Mouse (Mus musculus) ES-E14 (cell line): ENCODE results near the gene Tor3a. TPM values are rescaled to one million over a fixed set of nuclear protein-coding genes. Genes with fewer than 3 reads are reported as not detected.

Source experiments
- DNase-seq: peaks from one replicate; pipeline ENCODE4 v3.0.0-alpha.2; 2013; ENCODE audit warnings: low read depth, low spot score
- H3K27ac ChIP-seq: 2 replicates; pipeline ENCODE4 v1.5.1; 2012; ENCODE audit warnings: low read depth, mild to moderate bottlenecking, low read length, moderate library complexity, mixed read lengths; ENCODE audit not compliant: poor library complexity, insufficient read depth, severe bottlenecking
- H3K36me3 ChIP-seq: 2 replicates; pipeline ENCODE4 v1.6.1; 2012; ENCODE audit warnings: mild to moderate bottlenecking, low read length, moderate library complexity, mixed read lengths; ENCODE audit not compliant: control insufficient read depth, poor library complexity, insufficient read depth, severe bottlenecking
- H3K4me1 ChIP-seq, 2 experiments: fragments of 150-350 bp in 1 of 2; sonication (generic) in 1 of 2; 2 replicates each; pipeline ENCODE4 v1.6.1; 2012; ENCODE audit warnings: low read length in 2 of 2, mild to moderate bottlenecking in 1 of 2, mixed read lengths in 1 of 2; ENCODE audit not compliant: control insufficient read depth in 2 of 2, insufficient read depth in 2 of 2, poor library complexity in 1 of 2
- H3K4me3 ChIP-seq, 2 experiments: fragments of 150-350 bp in 1 of 2; sonication (generic) in 1 of 2; 2 replicates each; pipeline ENCODE4 v1.5.1; 2012; ENCODE audit warnings: low read length in 2 of 2, low read depth in 1 of 2, mild to moderate bottlenecking in 1 of 2, mixed read lengths in 1 of 2; ENCODE audit not compliant: insufficient read depth in 1 of 2, poor library complexity in 1 of 2, severe bottlenecking in 1 of 2
- H3K9ac ChIP-seq: 2 replicates; pipeline ENCODE4 v1.6.1; 2012; ENCODE audit warnings: low read depth, mild to moderate bottlenecking, low read length, mixed read lengths; ENCODE audit not compliant: poor library complexity, insufficient read depth, severe bottlenecking
- H3K9me3 ChIP-seq: fragments of 150-350 bp; sonication (generic); 2 replicates; pipeline ENCODE4 v1.6.1; 2012; ENCODE audit warnings: low read depth, mild to moderate bottlenecking, low read length; ENCODE audit not compliant: control insufficient read depth, insufficient read depth
- CHD2 ChIP-seq: IDR thresholded peaks from 2 replicates; pipeline ENCODE4 v1.6.1; 2014; ENCODE audit warnings: mild to moderate bottlenecking, low read depth, low read length, inconsistent platforms
- HCFC1 ChIP-seq: IDR thresholded peaks from 2 replicates; pipeline ENCODE4 v1.6.1; 2012; ENCODE audit warnings: low read length, inconsistent platforms, borderline replicate concordance; ENCODE audit not compliant: insufficient read depth
- MAFK ChIP-seq: IDR thresholded peaks from 2 replicates; pipeline ENCODE4 v1.6.1; 2014; ENCODE audit warnings: mild to moderate bottlenecking, low read depth, low read length, inconsistent platforms; ENCODE audit not compliant: insufficient read depth
- ZC3H11A ChIP-seq: IDR thresholded peaks from 2 replicates; pipeline ENCODE4 v1.6.1; 2012; ENCODE audit warnings: low read depth, mild to moderate bottlenecking, inconsistent platforms, low read length, borderline replicate concordance
- ZNF384 ChIP-seq: IDR thresholded peaks from 2 replicates; pipeline ENCODE4 v1.6.1; 2012; ENCODE audit warnings: low read depth, low read length, inconsistent platforms
- in situ Hi-C, 2 experiments: fragments of 600-800 bp; cut with MboI; formaldehyde crosslinking; loops; one replicate each; pipeline ENCODE4 v1.15.1; 2025; ENCODE audit warnings: low sequenced_read_pairs in 2 of 2, inconsistent platforms in 1 of 2; ENCODE audit not compliant: unreplicated experiment in 2 of 2
- total RNA-seq: library from RNA; depleted of rRNA; stranded (reverse); fragments of 300-350 nt; gene quantifications from 2 replicates; pipeline ENCODE4 v1.2.3, GENCODE M21; 2012; rRNA removed

Gene Tor3a
- 17.2 and 38.2 TPM in 2 replicates for total RNA-seq

DNA sequence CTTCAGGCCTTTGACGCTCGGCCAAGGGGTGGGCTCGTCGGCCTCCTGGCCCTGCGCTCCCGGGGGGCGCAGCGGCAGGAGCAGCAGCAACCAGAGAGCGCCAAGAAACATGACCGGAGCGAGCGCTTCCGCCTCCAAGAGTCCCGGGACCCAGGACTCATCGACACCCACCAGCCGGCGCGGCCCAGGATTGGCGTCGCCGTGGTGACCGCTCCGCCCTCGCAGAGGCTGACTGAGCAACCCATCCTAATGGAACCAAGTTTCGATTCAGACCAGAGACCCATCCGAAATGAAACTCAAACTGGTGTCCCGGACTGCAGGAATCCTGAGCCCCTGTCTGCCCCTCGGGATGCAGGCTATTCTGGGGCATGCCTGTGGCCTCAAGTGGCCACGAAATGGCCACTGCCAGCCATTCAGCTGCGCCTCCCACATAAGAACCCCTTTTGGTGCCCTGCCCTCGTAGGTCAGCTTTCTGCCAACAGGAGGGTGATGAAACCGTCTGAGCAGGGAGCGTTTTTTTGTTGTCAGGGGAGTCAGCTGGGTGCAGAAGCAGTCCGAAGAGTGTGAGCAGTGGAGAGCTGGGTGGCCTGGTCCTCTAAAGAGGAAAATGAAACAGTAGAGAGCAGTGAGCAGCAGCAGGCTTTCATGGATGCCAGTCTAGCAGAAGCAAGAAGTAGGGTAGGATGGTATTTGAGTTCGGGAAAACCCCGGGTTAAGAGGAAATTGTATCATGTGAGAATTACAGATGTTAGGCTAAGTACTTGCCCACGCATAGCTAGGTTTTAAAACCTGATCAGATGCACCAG lies at the start of gene Tor3a:
Gene Tor3a, minus strand, starts transcription at position 162 of the 806 bp plus-strand sequence.
- H3K9ac ChIP-seq: peak within 1 kb of the TSS; percentile 66
- no peak for DNase-seq
- peaks cover 7 to 11% of the 10 kb centered on the region in 2 experiments for H3K4me1 ChIP-seq
- in situ Hi-C loops: no loop called here
- TF ChIP-seq MAFK (no peak), ZC3H11A (no peak), HCFC1 (no peak), ZNF384 (no peak), CHD2 (no peak)
- no peaks in the 10 kb centered on the region for H3K9me3 ChIP-seq
- no peak within 1 kb of the TSS for H3K27ac ChIP-seq
- 0 out of 2 replicates have a peak, but pooled peaks cover 4% of the 10 kb centered on the region for H3K36me3 ChIP-seq
- H3K4me3 ChIP-seq: peak within 1 kb of the TSS; percentile 64 to 71

DNA sequence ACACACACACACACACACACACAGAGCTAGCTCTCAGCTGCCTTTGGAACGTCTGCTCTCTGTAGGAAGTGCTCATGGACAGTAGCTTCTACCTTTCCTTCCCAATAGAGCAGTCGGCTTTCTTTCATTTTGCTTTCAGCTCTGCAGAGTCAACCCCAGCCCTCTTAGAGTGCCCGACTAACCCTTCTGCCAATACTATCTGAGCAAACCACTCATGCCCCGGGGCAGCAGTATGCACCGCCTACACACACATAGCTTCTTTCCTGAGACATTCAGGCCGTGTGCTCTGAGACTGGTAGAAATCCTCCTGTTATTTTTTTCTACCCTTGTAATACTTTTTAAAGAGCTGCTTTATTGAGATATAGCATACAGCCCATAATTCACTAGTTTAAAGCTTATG lies 47.9 kb upstream of the Tor3a start:
- in situ Hi-C loops: no loop called here
- Histone ChIP-seq H3K4me1 (0 out of 4 replicates have a peak, but pooled peaks cover 0 to 3% of the 10 kb centered on the region in 2 experiments), H3K9me3 (no peaks in the 10 kb centered on the region), H3K4me3 (no peak overlapping the region), H3K36me3 (no peaks in the 10 kb centered on the region), H3K9ac (no peak overlapping the region), H3K27ac (no peak overlapping the region)
- DNase-seq: no peak
- TF ChIP-seq CHD2 (no peak), ZNF384 (no peak), MAFK (no peak), ZC3H11A (no peak), HCFC1 (no peak)

DNA sequence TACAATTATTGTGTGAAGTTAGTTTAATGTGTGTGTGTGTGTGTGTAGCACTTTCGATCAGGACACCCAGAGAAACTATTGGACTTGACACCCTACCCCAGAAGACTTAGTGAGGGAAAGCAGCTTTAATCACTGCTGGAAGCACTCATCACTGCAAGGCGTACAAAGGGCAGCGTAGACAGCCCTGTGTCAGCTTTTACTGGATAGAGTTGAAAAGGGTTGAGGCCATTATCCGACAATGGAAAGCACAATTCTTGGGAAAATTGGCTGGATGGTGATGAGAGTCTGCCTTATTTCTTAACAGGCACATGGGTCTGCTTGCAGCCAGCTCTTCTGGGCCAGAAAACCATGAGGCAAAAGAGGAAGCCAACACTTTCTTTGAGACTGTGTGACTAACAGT lies 45.9 kb upstream of the Tor3a start:
- peaks cover 0 to 5% of the 10 kb centered on the region in 2 experiments; a peak in 1 of 4 replicates for H3K4me1 ChIP-seq
- in situ Hi-C loops: no loop called here
- no peak overlapping the region for H3K9ac ChIP-seq
- no peaks in the 10 kb centered on the region for H3K9me3 ChIP-seq
- H3K27ac ChIP-seq: no peak overlapping the region
- no peak for TF ChIP-seq MAFK
- no peak for TF ChIP-seq ZC3H11A
- no peak for TF ChIP-seq ZNF384
- no peak for TF ChIP-seq HCFC1
- no peak for TF ChIP-seq CHD2
- no peaks in the 10 kb centered on the region for H3K36me3 ChIP-seq
- H3K4me3 ChIP-seq: no peak overlapping the region
- DNase-seq: no peak

DNA sequence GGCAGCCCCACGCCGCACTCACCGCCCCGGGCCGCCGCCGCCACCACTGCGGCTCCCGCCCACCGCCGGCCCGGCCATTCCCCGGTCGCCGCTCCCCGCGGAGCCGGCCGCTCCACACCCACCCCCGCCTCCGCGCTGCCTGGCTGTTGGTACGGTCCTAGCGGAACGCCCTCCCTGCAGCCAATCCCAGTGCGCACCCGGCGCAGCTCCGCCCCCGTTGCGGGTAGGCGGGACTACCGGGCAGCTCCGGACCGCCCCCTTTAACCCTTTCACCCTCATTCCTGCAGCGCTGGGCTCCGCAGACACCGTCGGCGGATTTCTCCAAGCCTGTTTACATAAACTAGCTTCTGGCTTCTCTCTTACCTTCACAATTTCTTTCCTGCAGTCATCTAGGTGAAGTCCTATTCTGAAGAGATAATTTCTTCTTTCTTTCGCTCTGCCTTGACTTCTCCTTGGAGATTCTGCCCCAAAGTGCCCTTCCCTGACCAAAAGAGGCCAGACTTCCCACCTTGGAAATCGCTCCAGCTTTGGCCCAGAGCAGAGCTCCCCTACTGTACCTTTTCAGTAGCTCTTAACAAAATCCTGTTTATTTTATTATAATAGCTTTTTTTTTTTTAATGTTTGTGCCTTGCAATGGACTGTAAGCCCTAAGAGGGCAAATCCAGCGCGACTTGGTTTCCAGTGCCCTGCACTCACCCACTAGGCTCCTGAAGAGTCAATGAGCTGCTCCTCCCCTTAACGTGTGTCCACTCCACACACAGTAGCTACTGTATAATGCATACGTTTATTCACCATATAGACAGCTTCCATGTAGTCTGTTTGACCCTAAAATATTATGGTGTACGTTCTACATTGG lies 45.0 kb upstream of the Tor3a start, which contains the start of gene Fam20b:
Gene Fam20b, minus strand, starts transcription at position 137 of the 856 bp plus-strand sequence.
- TF ChIP-seq ZC3H11A (no peak), HCFC1 (peak; percentile 54; the same call in 1 of the 2 replicates), MAFK (no peak), ZNF384 (no peak)
- peak; percentile 85 for DNase-seq
- Histone ChIP-seq H3K36me3 (no peaks in the 10 kb centered on the region), H3K27ac (peak within 1 kb of the TSS; percentile 46; the same call in 1 of the 2 replicates), H3K9ac (peak within 1 kb of the TSS; percentile 85), H3K4me3 (peak within 1 kb of the TSS; percentile 79 to 97), H3K4me1 (peaks cover 0 to 5% of the 10 kb centered on the region in 2 experiments; a peak in 1 of 4 replicates), H3K9me3 (no peaks in the 10 kb centered on the region)
- in situ Hi-C loops: no loop called here
